Mouse (Mus musculus) central nervous system, embryonic 18 days (tissue): ENCODE data around the gene Ly86. TPM values are rescaled to one million over a fixed set of nuclear protein-coding genes. Genes with fewer than 3 reads are reported as not detected.

Source experiments
- polyA plus RNA-seq: library from polyadenylated mRNA; depleted of rRNA; stranded (reverse); fragments of >200 nt; gene quantifications from 2 replicates; pipeline ENCODE4 v1.2.3, GENCODE M21; 2012; rRNA removed

Ly86 gene
- polyA plus RNA-seq, result 5.4 and 5.7 TPM in 2 replicates

DNA sequence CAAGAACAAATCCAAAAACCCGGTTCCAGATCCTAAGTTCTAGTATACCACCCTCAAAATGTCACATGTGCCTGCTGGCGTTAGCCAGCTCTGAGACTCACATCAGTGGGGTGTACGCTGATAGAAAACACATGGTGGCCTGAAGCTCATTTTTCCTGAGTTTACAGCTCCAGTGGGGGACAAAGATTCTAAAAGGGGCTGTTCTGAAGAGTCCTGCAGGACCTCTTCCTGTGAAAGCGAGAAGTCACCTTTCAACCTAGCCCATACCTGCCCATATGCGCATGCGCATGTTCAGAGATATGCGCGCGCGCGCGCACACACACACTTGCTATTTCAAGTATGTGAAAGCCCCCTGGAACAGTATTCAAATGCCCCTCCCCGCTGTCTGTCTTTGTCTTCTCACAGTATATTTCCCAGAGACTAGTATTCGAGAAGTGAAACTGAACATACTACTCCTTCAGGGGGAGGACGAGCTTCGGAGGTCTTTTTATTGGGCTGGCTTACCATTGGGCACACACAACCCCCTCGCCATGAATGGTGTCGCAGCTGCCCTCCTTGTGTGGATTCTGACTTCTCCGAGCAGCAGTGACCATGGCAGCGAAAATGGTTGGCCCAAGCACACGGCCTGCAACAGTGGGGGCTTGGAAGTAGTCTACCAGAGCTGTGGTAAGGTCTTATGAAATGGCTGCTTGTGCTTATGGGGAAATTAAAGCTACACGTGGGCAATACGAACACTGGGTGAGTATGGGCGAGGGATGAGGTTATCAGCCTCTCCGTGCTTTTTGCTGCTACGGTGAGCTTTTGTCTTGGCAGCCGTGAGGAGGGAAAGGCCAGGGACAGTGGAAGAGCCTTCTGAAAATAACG lies at the start of gene Ly86:
Gene Ly86, plus strand, starts transcription at position 300 of the 864 bp plus-strand sequence.

